Mouse (Mus musculus) kidney, adult 2 months (tissue): ENCODE measurements at regions not wholly inside any gene's neighbourhood (a gene's known extent, or its start where the extent isn't known, plus 50 kb on each side); places are given as distances from the start of the nearest gene placed in this dataset.

Experiments
- CTCF ChIP-seq: fragments of 200-500 bp; conservative IDR thresholded peaks from 2 replicates; pipeline ENCODE4 v1.5.1; 2011; ENCODE audit warnings: low read depth, mild to moderate bottlenecking, control low read depth, low read length, moderate library complexity, mixed read lengths; ENCODE audit not compliant: insufficient read depth, insufficient read length
- POLR2A ChIP-seq: fragments of 200-500 bp; IDR thresholded peaks from one replicate; pipeline ENCODE4 v1.6.1; 2011; ENCODE audit warnings: low read depth, low read length, control low read depth

- TF ChIP-seq CTCF (no peak), POLR2A (no peak)
These were observed 288.7 kb downstream of the Rprm start for GRCm38 (mm10) chr2:53796605-53797004.
